12 mouse cellular contexts compared by ENCODE assay signal in the genomic region with DNA sequence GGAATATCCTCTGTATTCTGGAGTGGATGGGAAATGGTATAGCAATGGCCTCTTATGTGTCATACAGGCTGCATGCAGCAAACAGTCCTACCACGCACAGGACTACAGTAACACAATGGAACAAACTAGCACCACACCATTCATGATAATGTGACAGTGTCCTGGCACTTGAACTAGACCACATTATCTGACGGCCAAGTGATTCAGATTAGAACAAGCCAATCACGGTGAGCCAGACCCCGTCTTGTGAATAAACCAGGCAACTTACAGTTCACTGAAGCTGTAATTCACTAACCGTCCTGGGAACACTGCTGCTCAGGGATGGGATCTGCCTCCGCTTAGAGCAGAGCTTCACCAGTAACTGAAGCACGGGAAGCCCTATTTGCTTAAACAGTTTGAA. TPM values are rescaled to one million over a fixed set of nuclear protein-coding genes. Genes with fewer than 3 reads are reported as not detected.
DNase-seq lines count a peak whose midpoint lies in the region; ATAC-seq and TF ChIP-seq lines count a peak whose summit lies in the region.
"Had no signal": no experiment of that assay in that cellular context is flagged by ENCODE, and none has a peak within 500 bp of the region (broad histone marks: within the 10 kb centered on the region; RNA-seq: fewer than 3 reads in every experiment).

No protein-coding gene starts in this region.

- no peak overlapping the region for H3K27ac ChIP-seq in heart, postnatal 0 days (ENCODE audit: low read depth)
- H3K27ac ChIP-seq in heart, adult 2 months: no peak overlapping the region
- H3K27ac ChIP-seq in hindbrain, embryonic 16.5 days (ENCODE audit: low read depth, low read length): no peak overlapping the region
- no peak overlapping the region for H3K27ac ChIP-seq in thymus, adult 2 months (ENCODE audit: control insufficient read depth, insufficient read depth, low read length)
- H3K27ac ChIP-seq: kidney, postnatal 0 days had no signal

- H3K9ac ChIP-seq in heart, postnatal 0 days (replicated peaks; ENCODE audit: low read depth, low read length): no peak overlapping the region
- no peak overlapping the region for H3K9ac ChIP-seq in heart, adult 2 months (ENCODE audit: low read depth, low read length)
- H3K9ac ChIP-seq in hindbrain, embryonic 16.5 days (ENCODE audit: low read depth, low read length): no peak overlapping the region

- peaks cover 23% of the 10 kb centered on the region for H3K4me1 ChIP-seq in heart, postnatal 0 days (ENCODE audit: control insufficient read depth, insufficient read depth)
- peaks cover 9% of the 10 kb centered on the region for H3K4me1 ChIP-seq in heart, adult 2 months (ENCODE audit: control insufficient read depth, insufficient read depth, low read length)
- H3K4me1 ChIP-seq in hindbrain, embryonic 16.5 days (ENCODE audit: control insufficient read depth, insufficient read depth, low read depth, low read length): peaks cover 8% of the 10 kb centered on the region
- H3K4me1 ChIP-seq in thymus, adult 2 months (replicated peaks; ENCODE audit: control insufficient read depth, insufficient read depth, low read length): no peaks in the 10 kb centered on the region

- H3K79me2 ChIP-seq in heart, adult 2 months (replicated peaks; ENCODE audit: control insufficient read depth, insufficient read depth, low read length): no peaks in the 10 kb centered on the region

- intact Hi-C loops in heart, adult 2 months (cut with DNase I): no loop called here

- no peak for TF ChIP-seq POLR2A in heart, adult 2 months (IDR thresholded peaks at IDR 0.05; ENCODE audit: insufficient read depth, low read depth, low read length)
- TF ChIP-seq POLR2A in thymus, adult 2 months (IDR thresholded peaks at IDR 0.05; ENCODE audit: control insufficient read depth, extremely low read depth, insufficient read depth, low read length, poor library complexity): no peak

- H3K4me2 ChIP-seq in heart, postnatal 0 days (ENCODE audit: low read depth, low read length): no peak overlapping the region
- no peak overlapping the region for H3K4me2 ChIP-seq in hindbrain, embryonic 16.5 days (ENCODE audit: low read length)

- no peaks in the 10 kb centered on the region for H3K27me3 ChIP-seq in heart, postnatal 0 days (ENCODE audit: control insufficient read depth, insufficient read depth, low read length)
- H3K27me3 ChIP-seq in heart, adult 2 months (ENCODE audit: control insufficient read depth, insufficient read depth, low read length): no peaks in the 10 kb centered on the region
- H3K27me3 ChIP-seq in hindbrain, embryonic 16.5 days (replicated peaks; ENCODE audit: control insufficient read depth, insufficient read depth, low read length): no peaks in the 10 kb centered on the region
- no peaks in the 10 kb centered on the region for H3K27me3 ChIP-seq in thymus, adult 2 months (ENCODE audit: control insufficient read depth, insufficient read depth, low read length)

- DNase-seq in adrenal gland, postnatal 14 days: peak; percentile 57
- DNase-seq in adrenal gland, postnatal 25 days: no peak
- no peak for DNase-seq in heart, postnatal 0 days (ENCODE audit: low spot score)
- no peak for DNase-seq in heart, adult 2 months
- DNase-seq in lung, postnatal 10 days: peak; percentile 34
- DNase-seq in lung, adult 18-20 months: no peak
- no peak for DNase-seq in thymus, adult 2 months
- DNase-seq: retina, postnatal 1 day had no signal

- no peak overlapping the region for H3K4me3 ChIP-seq in heart, postnatal 0 days (ENCODE audit: low read depth, low read length)
- no peak overlapping the region for H3K4me3 ChIP-seq in heart, adult 2 months
- no peak overlapping the region for H3K4me3 ChIP-seq in hindbrain, embryonic 16.5 days (ENCODE audit: low read length)
- no peak overlapping the region for H3K4me3 ChIP-seq in thymus, adult 2 months (ENCODE audit: control insufficient read depth, insufficient read depth, low read length)

- H3K36me3 ChIP-seq in heart, postnatal 0 days (replicated peaks; ENCODE audit: control insufficient read depth, insufficient read depth, low read length): no peaks in the 10 kb centered on the region; the same call in 1 of the 2 replicates
- H3K36me3 ChIP-seq in heart, adult 2 months (ENCODE audit: control insufficient read depth, insufficient read depth, low read length): peaks cover 5% of the 10 kb centered on the region
- peaks cover 4% of the 10 kb centered on the region; the same call in 1 of the 2 replicates for H3K36me3 ChIP-seq in hindbrain, embryonic 16.5 days (ENCODE audit: control insufficient read depth, insufficient read depth, low read length)
- no peaks in the 10 kb centered on the region for H3K36me3 ChIP-seq in thymus, adult 2 months (ENCODE audit: control insufficient read depth, insufficient read depth, low read length)

- no peak for TF ChIP-seq CTCF in heart, postnatal 0 days (IDR thresholded peaks at IDR 0.05; ENCODE audit: low read depth)
- TF ChIP-seq CTCF in heart, adult 2 months (IDR thresholded peaks at IDR 0.05): no peak
- TF ChIP-seq CTCF in thymus, adult 2 months (IDR thresholded peaks at IDR 0.05; ENCODE audit: borderline replicate concordance, control insufficient read depth, extremely low read depth, insufficient read depth, low read length, poor library complexity): no peak

- no peaks in the 10 kb centered on the region for H3K9me3 ChIP-seq in heart, postnatal 0 days (replicated peaks; ENCODE audit: control insufficient read depth, low read length)
- no peaks in the 10 kb centered on the region for H3K9me3 ChIP-seq in hindbrain, embryonic 16.5 days (ENCODE audit: control insufficient read depth, low read length)

- peak; percentile 56 for ATAC-seq in heart, postnatal 0 days (ENCODE audit: insufficient read depth, low read depth)
- 0 out of 2 replicates have a peak, but pooled peaks have one; percentile 20 for ATAC-seq in hindbrain, embryonic 16.5 days
- ATAC-seq: activated CD4-positive, CD25-positive, alpha-beta regulatory T cell, adult 4 months had no signal

- 25% methylated on average over 7 of the region's 7 CpGs for WGBS in heart, postnatal 0 days
- WGBS in heart, adult 2 months: 52% methylated on average over 7 of the region's 7 CpGs
- 50% methylated on average over 7 of the region's 7 CpGs for WGBS in hindbrain, embryonic 16.5 days
- WGBS in thymus, adult 2 months: 96% methylated on average over 7 of the region's 7 CpGs

- no peak for TF ChIP-seq EP300 in heart, postnatal 0 days (IDR thresholded peaks at IDR 0.05; ENCODE audit: low read depth)
- no peak for TF ChIP-seq EP300 in heart, adult 2 months (IDR thresholded peaks at IDR 0.05; ENCODE audit: insufficient read depth, low read depth, low read length)

RNA-seq across cellular contexts. Expression of a gene that starts 35.2 kb away (rescaled TPM):
- total RNA-seq in adrenal gland, postnatal 14 days (2021): 59.6 and 67.1 TPM in 2 replicates
- total RNA-seq in adrenal gland, postnatal 25 days (2021): 64.5 and 70.0 TPM in 2 replicates
- total RNA-seq in heart, postnatal 0 days (2014; rRNA removed; ENCODE audit: low replicate concordance): 53.2 and 81.5 TPM in 2 replicates
- 25.6 and 27.9 TPM in 2 replicates for polyA plus RNA-seq in heart, postnatal 0 days (2015; fragmentation: Nextera tagmentation; extraction: Ambion mirVana)
- 10 to 100 TPM; 19.1 to 21.1 TPM for total RNA-seq in heart, adult 2 months (2021)
- polyA plus RNA-seq in heart, adult 2 months (2012; rRNA removed): 31.3 TPM in 2 replicates
- 37.6 and 50.0 TPM in 2 replicates for polyA plus RNA-seq in hindbrain, embryonic 16.5 days (2015; fragmentation: Nextera tagmentation; extraction: Ambion mirVana)
- polyA plus RNA-seq in thymus, adult 2 months (2012; rRNA removed): 11.8 and 14.0 TPM in 2 replicates
- total RNA-seq: common myeloid progenitor, adult 5-6 weeks had no signal

Comparison
In these comparisons a context has a peak if more than half of its experiments do, and no peak if none do; other contexts are left out.
1. DNase-seq: peak in adrenal gland, postnatal 14 days (single experiment) and lung, postnatal 10 days (single experiment); none in adrenal gland, postnatal 25 days (single experiment), heart, postnatal 0 days (single experiment), heart, adult 2 months (0 of 2), lung, adult 18-20 months (0 of 2) and thymus, adult 2 months (single experiment).